Mouse (Mus musculus): ENCODE results near the gene Gstm4. TPM values are rescaled to one million over a fixed set of nuclear protein-coding genes. Genes with fewer than 3 reads are reported as not detected.

The Gstm4 gene
- total and polyA plus RNA-seq, 2 experiments from 2014 or later: 4.1 to 25.9 TPM

GRCm38 (mm10) chr3:108072983-108073569 is 28.4 kb upstream of the Gstm4 start:
- Histone ChIP-seq H3K9ac (replicated peaks; ENCODE audit: low read length, poor library complexity, severe bottlenecking) (no peak overlapping the region), H3K36me3 (ENCODE audit: insufficient read depth, low read length) (peaks cover 35% of the 10 kb centered on the region), H3K4me3 (ENCODE audit: low read depth, low read length) (no peak overlapping the region), H3K27ac (ENCODE audit: low read depth, low read length) (no peak overlapping the region), H3K9me3 (ENCODE audit: low read length) (no peaks in the 10 kb centered on the region), H3K4me1 (ENCODE audit: insufficient read depth, low read length) (no peaks in the 10 kb centered on the region), H3K4me2 (ENCODE audit: low read depth, low read length, poor library complexity, severe bottlenecking) (no peak overlapping the region), H3K27me3 (ENCODE audit: insufficient read depth, low read length) (no peaks in the 10 kb centered on the region)
- ATAC-seq (ENCODE audit: low FRiP score) (0 out of 2 replicates have a peak, but pooled peaks have one; percentile 14), DNase-seq (ENCODE audit: low spot score) (peak; percentile 24)
- 58% methylated on average over 10 of the region's 10 CpGs for WGBS
- TF ChIP-seq CTCF (IDR thresholded peaks at IDR 0.05): no peak

GRCm38 (mm10) chr3:108070295-108071293 is 25.9 kb upstream of the Gstm4 start:
- Histone ChIP-seq H3K9me3 (ENCODE audit: low read length) (no peaks in the 10 kb centered on the region), H3K4me2 (ENCODE audit: low read depth, low read length, poor library complexity, severe bottlenecking) (no peak overlapping the region), H3K9ac (replicated peaks; ENCODE audit: low read length, poor library complexity, severe bottlenecking) (no peak overlapping the region), H3K4me1 (ENCODE audit: insufficient read depth, low read length) (no peaks in the 10 kb centered on the region), H3K4me3 (ENCODE audit: low read depth, low read length) (no peak overlapping the region), H3K27ac (ENCODE audit: low read depth, low read length) (no peak overlapping the region), H3K27me3 (ENCODE audit: insufficient read depth, low read length) (no peaks in the 10 kb centered on the region), H3K36me3 (ENCODE audit: insufficient read depth, low read length) (peaks cover 14% of the 10 kb centered on the region)
- peak; percentile 30 for DNase-seq (ENCODE audit: low spot score)
- no peak for ATAC-seq (ENCODE audit: low FRiP score)
- 69% methylated on average over 10 of the region's 10 CpGs for WGBS
- TF ChIP-seq CTCF (IDR thresholded peaks at IDR 0.05): peak; percentile 74

GRCm38 (mm10) chr3:108069231-108069870 is 24.7 kb upstream of the Gstm4 start:
- Histone ChIP-seq H3K27ac (ENCODE audit: low read depth, low read length) (no peak overlapping the region), H3K9me3 (ENCODE audit: low read length) (no peaks in the 10 kb centered on the region), H3K4me2 (ENCODE audit: low read depth, low read length, poor library complexity, severe bottlenecking) (no peak overlapping the region), H3K27me3 (ENCODE audit: insufficient read depth, low read length) (no peaks in the 10 kb centered on the region), H3K9ac (replicated peaks; ENCODE audit: low read length, poor library complexity, severe bottlenecking) (no peak overlapping the region), H3K4me1 (ENCODE audit: insufficient read depth, low read length) (no peaks in the 10 kb centered on the region), H3K36me3 (ENCODE audit: insufficient read depth, low read length) (peaks cover 1% of the 10 kb centered on the region), H3K4me3 (ENCODE audit: low read depth, low read length) (no peak overlapping the region)
- WGBS: 82% methylated on average over 13 of the region's 13 CpGs
- no peak for TF ChIP-seq CTCF (IDR thresholded peaks at IDR 0.05)
- no peak for ATAC-seq (ENCODE audit: low FRiP score)
- no peak for DNase-seq (ENCODE audit: low spot score)

- no peak for DNase-seq (ENCODE audit: low spot score)
- no peak for TF ChIP-seq CTCF (IDR thresholded peaks at IDR 0.05)
- ATAC-seq (ENCODE audit: low FRiP score): no peak
- H3K27me3 ChIP-seq (ENCODE audit: insufficient read depth, low read length): no peaks in the 10 kb centered on the region
- WGBS: 44% methylated on average over 1 of the region's 1 CpGs
- H3K4me1 ChIP-seq (ENCODE audit: insufficient read depth, low read length): no peaks in the 10 kb centered on the region
- H3K9me3 ChIP-seq (ENCODE audit: low read length): no peaks in the 10 kb centered on the region
- no peak overlapping the region for H3K4me2 ChIP-seq (ENCODE audit: low read depth, low read length, poor library complexity, severe bottlenecking)
- no peaks in the 10 kb centered on the region; the same call in 1 of the 2 replicates for H3K36me3 ChIP-seq (ENCODE audit: insufficient read depth, low read length)
- H3K9ac ChIP-seq (replicated peaks; ENCODE audit: low read length, poor library complexity, severe bottlenecking): no peak overlapping the region
- no peak overlapping the region for H3K27ac ChIP-seq (ENCODE audit: low read depth, low read length)
- no peak overlapping the region for H3K4me3 ChIP-seq (ENCODE audit: low read depth, low read length)
Observed at GRCm38 (mm10) chr3:108068826-108069225, 24.1 kb upstream of the Gstm4 start.

GRCm38 (mm10) chr3:108067370-108067934 is 22.8 kb upstream of the Gstm4 start:
- 66% methylated on average over 6 of the region's 6 CpGs for WGBS
- ATAC-seq (ENCODE audit: low FRiP score): no peak
- Histone ChIP-seq H3K36me3 (ENCODE audit: insufficient read depth, low read length) (no peaks in the 10 kb centered on the region), H3K27ac (ENCODE audit: low read depth, low read length) (no peak overlapping the region), H3K9ac (replicated peaks; ENCODE audit: low read length, poor library complexity, severe bottlenecking) (no peak overlapping the region), H3K4me2 (ENCODE audit: low read depth, low read length, poor library complexity, severe bottlenecking) (no peak overlapping the region), H3K9me3 (ENCODE audit: low read length) (no peaks in the 10 kb centered on the region), H3K4me3 (ENCODE audit: low read depth, low read length) (no peak overlapping the region), H3K4me1 (ENCODE audit: insufficient read depth, low read length) (no peaks in the 10 kb centered on the region), H3K27me3 (ENCODE audit: insufficient read depth, low read length) (no peaks in the 10 kb centered on the region)
- DNase-seq (ENCODE audit: low spot score): no peak
- TF ChIP-seq CTCF (IDR thresholded peaks at IDR 0.05): no peak
